Mouse (Mus musculus) left cerebral cortex, adult 9 months (tissue): ENCODE data around the gene Notch3.
A peak's percentile ranks its signal among the peaks of the same experiment; 100 is the strongest.
"Not testable (repeated sequence)": the region's sequence is repeated elsewhere in the genome, so short reads cannot be mapped to it uniquely, and the experiment has no call there.

Experiments used
- DNase-seq, 2 experiments: peaks; one replicate each; pipeline ENCODE4 v3.0.0; 2022; ENCODE audit warnings: low spot score in 2 of 2

Gene Notch3

DNA sequence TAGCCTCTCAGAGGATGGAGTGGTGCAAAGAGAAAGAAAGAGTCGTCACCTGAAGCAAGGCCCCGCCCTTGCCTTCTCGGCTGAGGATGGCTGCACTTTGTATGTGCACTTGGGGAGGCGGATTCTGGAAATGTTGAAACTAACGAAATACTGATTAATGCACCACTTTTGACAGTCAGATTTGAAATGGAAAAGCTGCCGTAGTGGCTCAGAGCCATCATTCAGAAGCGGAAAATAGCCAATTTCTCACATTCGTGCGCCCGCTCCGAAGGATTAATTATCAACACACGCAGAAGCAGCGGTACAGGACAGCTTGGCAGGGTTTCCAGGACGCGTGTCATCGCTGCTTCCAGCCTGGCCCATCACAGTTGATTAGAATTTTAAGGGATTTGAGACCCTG lies 47.5 kb downstream of the Notch3 start:
- DNase-seq = peak in 1 of 2 experiments; percentile 38

DNA sequence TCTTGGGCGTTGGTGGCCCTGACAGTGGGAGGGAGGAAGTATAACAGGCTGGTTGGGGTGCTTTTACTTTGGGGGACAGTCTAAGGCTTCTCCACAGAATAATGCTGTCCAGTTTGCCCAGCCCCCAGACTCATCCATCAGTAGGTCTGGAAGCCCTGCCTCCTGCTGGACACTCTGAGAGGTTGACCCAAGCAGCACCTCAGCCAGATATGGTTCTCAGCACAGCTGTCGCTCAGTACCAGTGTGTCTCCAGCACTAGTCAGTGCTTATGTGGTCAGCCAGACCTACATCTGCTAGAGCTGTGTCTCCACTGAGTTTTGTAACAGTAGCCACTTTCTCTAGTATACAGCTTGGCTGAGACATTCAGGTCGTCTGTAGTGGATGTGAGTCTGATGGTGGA lies 48.2 kb downstream of the Notch3 start:
- no peak for DNase-seq

DNA sequence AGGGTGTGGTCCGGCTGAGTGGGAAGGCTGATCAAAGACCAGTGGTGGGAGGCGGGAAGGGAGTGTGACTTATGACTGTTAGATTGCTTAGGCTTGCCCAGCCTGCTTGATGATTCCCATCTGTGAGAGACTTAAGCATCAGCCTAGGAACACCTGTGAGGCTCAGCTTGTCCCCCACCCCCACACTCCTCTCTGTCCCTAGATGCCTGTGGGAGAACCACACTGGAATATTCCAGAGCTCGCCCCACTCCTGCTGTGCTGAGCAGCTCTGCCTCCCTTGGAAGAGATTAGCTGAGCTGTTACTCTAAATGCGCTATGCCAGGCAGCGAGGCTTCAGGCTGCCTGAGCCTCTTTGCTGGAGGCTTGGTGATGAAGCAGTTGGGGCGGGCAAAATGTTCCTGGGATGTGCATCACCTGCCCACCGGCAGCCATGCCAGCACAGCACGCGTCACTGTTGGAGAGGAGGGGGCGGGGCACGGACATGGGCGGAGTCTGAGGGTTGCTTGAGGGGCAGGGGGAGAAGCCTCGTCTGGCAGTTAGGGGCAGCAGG lies 48.7 kb downstream of the Notch3 start:
- peak; percentile 80 to 85 for DNase-seq

- no peak for DNase-seq
Measured at GRCm38 (mm10) chr17:32117287-32117871, 49.3 kb downstream of the Notch3 start.

GRCm38 (mm10) chr17:32116586-32117286 lies 49.9 kb downstream of the Notch3 start:
- no peak for DNase-seq

- not testable (repeated sequence) for DNase-seq
Measured at GRCm38 (mm10) chr17:32114486-32114885, 52.2 kb downstream of the Notch3 start.

DNA sequence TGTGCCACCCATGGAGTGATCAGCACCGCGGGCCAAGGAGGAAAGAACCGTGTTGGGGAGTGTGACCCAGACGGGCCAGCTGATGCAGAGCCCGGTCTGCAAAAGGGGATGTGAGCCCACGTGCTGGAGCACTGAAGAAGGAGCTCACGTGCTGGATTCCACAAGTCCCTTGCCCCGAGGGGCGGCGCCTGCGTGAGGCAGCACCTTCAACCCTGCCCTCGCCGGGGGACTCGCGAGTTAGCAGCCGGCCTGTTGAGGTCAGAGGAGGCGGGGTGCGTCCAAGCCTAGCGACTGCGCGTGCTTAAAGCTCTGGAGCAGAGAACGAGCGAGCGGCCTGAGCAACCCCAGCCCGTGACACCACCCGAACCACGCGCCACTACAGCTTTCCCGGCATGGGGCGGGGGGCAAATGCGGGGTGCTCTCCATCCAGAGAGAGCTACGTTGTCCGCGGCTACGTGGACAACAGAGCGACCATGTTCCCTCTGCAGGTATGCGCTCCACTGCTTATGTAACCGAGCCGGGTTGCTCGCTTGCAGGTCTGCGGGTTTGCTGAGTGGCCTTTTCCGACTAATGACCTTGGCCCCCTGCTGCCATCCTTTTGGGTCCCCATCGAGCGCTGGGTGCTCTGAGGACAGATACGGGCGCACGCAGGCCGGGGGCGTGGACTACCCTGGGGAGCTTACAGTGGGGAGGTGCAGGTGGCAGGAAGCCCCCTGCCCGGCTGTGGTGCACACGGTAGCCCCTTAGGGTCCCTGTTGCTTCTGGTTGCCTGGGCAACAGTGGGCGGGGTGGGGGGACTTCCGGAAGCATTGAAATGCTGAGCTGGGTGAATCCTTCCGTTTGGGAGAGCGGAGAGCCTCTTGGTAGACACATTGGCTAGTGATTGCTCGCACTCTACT lies 52.9 kb downstream of the Notch3 start:
- DNase-seq = peak in 1 of 2 experiments; percentile 50

GRCm38 (mm10) chr17:32113255-32113522 lies 53.5 kb downstream of the Notch3 start:
- DNase-seq = no peak

- no peak for DNase-seq
Measured at GRCm38 (mm10) chr17:32112434-32113254, 54.0 kb downstream of the Notch3 start.

- no peak for DNase-seq
Measured at GRCm38 (mm10) chr17:32110980-32111780, 55.5 kb downstream of the Notch3 start.

GRCm38 (mm10) chr17:32110424-32110823 lies 56.2 kb downstream of the Notch3 start:
- no peak for DNase-seq

DNA sequence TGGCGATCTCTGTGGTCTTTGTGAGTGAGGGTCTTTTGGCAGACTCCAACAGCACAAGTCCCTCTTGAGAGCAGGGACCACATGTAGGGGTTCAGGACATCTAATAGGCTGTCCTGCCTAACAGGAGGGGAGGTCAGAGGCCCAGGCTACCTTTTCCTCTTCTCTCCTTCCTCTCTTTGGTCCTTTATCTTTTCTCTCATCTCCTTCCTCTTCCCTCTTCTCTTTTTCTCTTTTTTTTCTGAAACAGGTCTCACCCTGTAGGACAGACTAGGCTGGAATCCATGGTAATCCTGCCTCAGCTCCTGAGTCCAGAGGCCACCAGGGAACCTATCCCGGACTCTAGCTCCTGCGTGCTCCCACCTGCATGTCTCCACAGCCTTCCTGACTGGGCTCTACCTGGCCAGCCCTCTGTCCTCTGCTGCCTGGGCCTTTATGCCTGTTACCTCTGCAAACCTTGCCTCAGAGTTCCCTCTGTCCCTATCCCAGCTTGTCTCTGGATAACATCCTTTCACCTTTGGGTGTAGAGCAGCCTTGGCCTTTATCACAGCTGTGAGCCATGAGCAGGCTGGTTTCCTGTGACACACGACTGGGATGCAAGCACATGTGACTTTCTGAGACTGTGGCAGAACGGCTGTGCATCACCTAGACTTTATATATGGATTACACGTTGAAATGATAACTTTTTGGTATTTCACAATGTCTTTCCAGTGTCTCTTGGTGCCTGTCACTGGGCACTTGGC lies 57.3 kb downstream of the Notch3 start:
- no peak for DNase-seq

DNA sequence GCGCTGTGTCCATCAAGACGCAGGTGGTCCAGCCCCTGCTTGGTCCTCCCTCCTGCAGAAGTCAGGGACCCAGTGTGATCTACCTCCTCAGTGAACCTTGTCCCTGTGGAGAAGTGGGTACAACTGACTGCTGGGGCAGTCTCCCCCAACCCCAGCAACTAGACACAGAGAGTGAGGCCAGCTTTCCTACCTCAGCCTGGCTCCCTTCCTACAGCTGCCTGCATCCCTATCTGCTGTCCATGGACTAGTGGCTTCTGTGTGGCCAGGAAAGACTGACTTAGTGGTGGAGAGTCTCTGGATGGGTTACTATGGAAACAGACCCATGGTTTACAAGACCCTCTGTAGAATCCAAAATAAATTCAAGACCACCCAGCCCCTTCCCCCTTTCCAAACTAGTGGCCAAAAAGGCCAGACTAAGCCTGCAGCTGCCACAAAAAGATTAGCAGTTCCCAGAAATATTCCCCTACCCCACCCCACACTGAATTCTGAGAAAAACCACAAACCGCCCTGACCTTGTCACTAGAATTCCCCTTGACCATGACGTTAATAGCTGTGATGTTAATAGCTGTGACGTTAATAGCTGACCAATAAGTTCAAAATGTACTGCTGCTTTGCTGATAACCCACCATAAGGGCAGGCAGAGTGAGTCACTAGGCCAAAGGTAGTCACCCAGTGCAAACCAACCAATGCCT lies 58.2 kb downstream of the Notch3 start:
- DNase-seq = not testable (repeated sequence)

- no peak for DNase-seq
Measured at GRCm38 (mm10) chr17:32107877-32108276, 58.8 kb downstream of the Notch3 start.

- DNase-seq = no peak
Measured at GRCm38 (mm10) chr17:32106358-32106757, 60.3 kb downstream of the Notch3 start.

DNA sequence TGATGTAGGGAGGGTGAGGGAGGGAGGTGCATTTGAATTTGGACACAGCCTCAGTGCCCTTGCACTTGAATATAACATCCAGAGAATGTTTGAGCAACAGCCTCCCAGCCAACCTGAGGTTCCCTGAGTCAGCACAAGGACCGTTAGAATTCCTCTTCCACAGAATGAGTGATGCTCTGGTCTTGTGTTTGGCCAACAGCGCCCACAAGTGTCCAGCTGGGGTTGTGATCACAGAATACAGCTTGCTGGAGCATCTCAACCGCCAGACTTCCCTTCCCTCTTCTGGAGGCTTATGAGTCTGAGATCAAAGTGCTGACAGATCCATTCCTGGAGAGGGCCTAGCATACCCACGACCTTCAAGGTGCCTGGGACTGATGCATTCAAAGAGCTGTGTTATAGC lies 63.6 kb downstream of the Notch3 start:
- no peak for DNase-seq

- DNase-seq = no peak
Measured at GRCm38 (mm10) chr17:32099943-32100586, 66.6 kb downstream of the Notch3 start.

- DNase-seq = no peak
Measured at GRCm38 (mm10) chr17:32099574-32099942, 67.1 kb downstream of the Notch3 start.

DNA sequence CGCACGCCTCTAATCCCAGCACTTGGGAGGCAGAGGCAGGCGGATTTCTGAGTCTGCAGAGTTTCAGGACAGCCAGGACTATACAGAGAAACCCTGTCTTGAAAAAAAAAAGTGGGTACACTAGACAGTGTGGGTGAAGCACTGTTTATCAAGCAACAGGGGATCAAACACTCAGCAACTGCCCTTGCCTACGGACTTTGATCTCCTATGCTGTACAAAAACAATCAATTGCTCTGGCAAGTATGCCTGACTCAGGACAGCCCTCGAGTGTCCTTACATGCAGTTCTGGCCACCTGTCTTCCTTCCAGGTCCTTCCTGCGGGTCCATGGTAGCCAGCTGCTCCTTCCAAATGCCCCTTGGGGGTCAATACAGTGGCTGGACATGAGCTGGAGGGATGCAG lies 67.7 kb downstream of the Notch3 start:
- DNase-seq = not testable (repeated sequence)
